In genomic region chr2:92314031-92314430, GRCm38 (mm10) we compare ENCODE assay signal across 18 mouse cellular contexts.
DNase-seq lines count a peak whose midpoint lies in the region; ATAC-seq and TF ChIP-seq lines count a peak whose summit lies in the region.
"Had no signal": no experiment of that assay in that cellular context is flagged by ENCODE, and none has a peak within 500 bp of the region (broad histone marks: within the 10 kb centered on the region; RNA-seq: fewer than 3 reads in every experiment).

No protein-coding gene starts in this region.

- intact Hi-C loops in gastrocnemius, adult 2 months (cut with DNase I) = no loop called here

- DNase-seq in gastrocnemius, adult 2 months = no peak
- DNase-seq in gastrocnemius, postnatal 25 days = no peak
- DNase-seq in layer of hippocampus, adult 2 months (ENCODE audit: low spot score in 2 of 2) = no peak
- DNase-seq in layer of hippocampus, postnatal 36 days = no peak
- DNase-seq: adrenal gland, adult 8-10 months; adrenal gland, postnatal 14 days; adrenal gland, postnatal 36 days; cerebellum, adult 11-12 months; cerebellum, adult 2 months; cerebellum, postnatal 10 days; cerebellum, postnatal 25 days; forebrain, postnatal 0 days had no signal

- H3K27ac ChIP-seq in gastrocnemius, adult 2 months = peak overlapping the region; percentile 64
- H3K27ac ChIP-seq in layer of hippocampus, adult 2 months = peak overlapping the region; percentile 78; the same call in 1 of the 2 replicates
- H3K27ac ChIP-seq: embryonic facial prominence, embryonic 10.5 days; embryonic facial prominence, embryonic 12.5 days; forebrain, embryonic 15.5 days had no signal

- no peak for ATAC-seq in inflammation-experienced regulatory T-cells, adult 6 months
- ATAC-seq: activated CD4-positive, CD25-positive, alpha-beta regulatory T cell, adult 4 months; forebrain, embryonic 15.5 days; forebrain, postnatal 0 days; Patski had no signal

- TF ChIP-seq CTCF in gastrocnemius, adult 2 months (IDR thresholded peaks at IDR 0.05) = no peak
- no peak for TF ChIP-seq CTCF in layer of hippocampus, adult 2 months (conservative IDR thresholded peaks at IDR 0.05)

- no peak overlapping the region for H3K4me3 ChIP-seq in gastrocnemius, adult 2 months
- H3K4me3 ChIP-seq in layer of hippocampus, adult 2 months = no peak overlapping the region
- H3K4me3 ChIP-seq: embryonic facial prominence, embryonic 10.5 days; embryonic facial prominence, embryonic 12.5 days; forebrain, embryonic 15.5 days had no signal
